Mouse (Mus musculus) heart, postnatal 0 days (tissue): Measurements from ENCODE around the gene Copa. TPM values are rescaled to one million over a fixed set of nuclear protein-coding genes. Genes with fewer than 3 reads are reported as not detected.

Experiments used
- ATAC-seq: fragments of 200-750 bp; cut with Nextera tagmentation; 2 replicates; pipeline ENCODE4 v1.8.0; 2017; ENCODE audit warnings: low read depth, moderate number of reproducible peaks, moderate library complexity; ENCODE audit not compliant: insufficient read depth
- DNase-seq: peaks from one replicate; pipeline ENCODE4 v3.0.0-alpha.2; 2016; ENCODE audit warnings: low spot score
- H3K27ac ChIP-seq: fragments of 300-500 bp; sonication (generic); 2 replicates; pipeline ENCODE4 v1.5.1; 2014; ENCODE audit warnings: low read depth, mild to moderate bottlenecking
- H3K27me3 ChIP-seq: fragments of 300-500 bp; sonication (generic); 2 replicates; pipeline ENCODE4 v1.6.1; 2014; ENCODE audit warnings: low read length, mixed read lengths; ENCODE audit not compliant: control insufficient read depth, insufficient read depth
- H3K36me3 ChIP-seq: fragments of 300-500 bp; sonication (generic); replicated peaks from 2 replicates; pipeline ENCODE4 v1.6.1; 2014; ENCODE audit warnings: low read length, mixed read lengths; ENCODE audit not compliant: control insufficient read depth, insufficient read depth
- H3K4me1 ChIP-seq: fragments of 300-500 bp; sonication (generic); 2 replicates; pipeline ENCODE4 v1.6.1; 2014; ENCODE audit warnings: antibody characterized with exemption; ENCODE audit not compliant: control insufficient read depth, insufficient read depth
- H3K4me2 ChIP-seq: fragments of 300-500 bp; sonication (generic); 2 replicates; pipeline ENCODE4 v1.6.1; 2014; ENCODE audit warnings: low read depth, mild to moderate bottlenecking, low read length, moderate library complexity
- H3K4me3 ChIP-seq: fragments of 300-500 bp; sonication (generic); 2 replicates; pipeline ENCODE4 v1.5.1; 2014; ENCODE audit warnings: low read depth, low read length
- H3K9ac ChIP-seq: fragments of 300-500 bp; sonication (generic); replicated peaks from 2 replicates; pipeline ENCODE4 v1.6.1; 2014; ENCODE audit warnings: low read depth, low read length, mixed read lengths
- H3K9me3 ChIP-seq: fragments of 300-500 bp; sonication (generic); replicated peaks from 2 replicates; pipeline ENCODE4 v1.6.1; 2016; ENCODE audit warnings: low read length; ENCODE audit not compliant: control insufficient read depth
- CTCF ChIP-seq: IDR thresholded peaks from 2 replicates; pipeline ENCODE4 v1.5.1; 2016; ENCODE audit warnings: antibody characterized with exemption, control low read depth, low read depth
- EP300 ChIP-seq: IDR thresholded peaks from 2 replicates; pipeline ENCODE4 v1.6.1; 2016; ENCODE audit warnings: antibody characterized with exemption, low read depth
- WGBS: fragments of 180-500 bp; shearing (Covaris S2); extraction: QIAGEN DNeasy Blood & Tissue Kit; methylation state at CpG from one replicate; pipeline ENCODE4 v1.1.7; 2014; 5-methylcytosine and 5-hydroxymethylcytosine counted together
- polyA plus RNA-seq: library from polyadenylated mRNA; unstranded; fragments of >200 nt; fragmentation: Nextera tagmentation; extraction: Ambion mirVana; gene quantifications from 2 replicates; pipeline ENCODE4 v1.2.1, GENCODE M21; 2015
- total RNA-seq: library from RNA; depleted of rRNA; stranded (reverse); fragments of >200 nt; gene quantifications from 2 replicates; pipeline ENCODE4 v1.2.3, GENCODE M21; 2014; ENCODE audit warnings: low replicate concordance

Gene Copa
- total and polyA plus RNA-seq, 2 experiments from 2014 or later: 101 to 148 TPM

GRCm38 (mm10) chr1:172132319-172132718 lies 50.0 kb downstream of the Copa start:
- Histone ChIP-seq H3K4me3 (no peak overlapping the region), H3K4me1 (peaks cover 6% of the 10 kb centered on the region), H3K27ac (peak overlapping the region; percentile 17; the same call in 1 of the 2 replicates), H3K9ac (no peak overlapping the region), H3K27me3 (no peaks in the 10 kb centered on the region), H3K4me2 (no peak overlapping the region), H3K9me3 (no peaks in the 10 kb centered on the region), H3K36me3 (peaks cover 82% of the 10 kb centered on the region)
- DNase-seq: no peak
- TF ChIP-seq EP300 (no peak), CTCF (no peak)
- WGBS: 83% methylated on average over 7 of the region's 7 CpGs
- ATAC-seq: no peak; the same call in 1 of the 2 replicates

DNA sequence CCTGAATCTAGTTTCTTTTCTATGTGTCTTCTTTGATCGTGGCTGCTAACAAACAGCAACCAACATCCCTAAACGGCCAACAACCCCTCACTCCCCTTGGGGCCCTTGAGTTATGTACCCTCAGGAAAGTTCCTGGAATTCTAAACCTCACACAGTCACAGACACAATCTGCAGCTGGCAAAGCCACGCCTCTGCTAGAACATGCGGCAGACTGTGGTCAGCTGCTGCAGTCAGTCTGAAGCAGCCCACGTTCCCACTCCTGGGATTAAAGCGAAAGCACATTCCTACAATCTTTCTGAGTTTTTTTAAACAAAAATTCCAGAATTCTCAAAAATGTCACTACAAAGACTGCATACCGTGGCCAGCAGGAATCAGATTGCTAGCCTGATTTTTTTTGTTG lies 51.2 kb downstream of the Copa start:
- TF ChIP-seq EP300: no peak
- no peak for TF ChIP-seq CTCF
- Histone ChIP-seq H3K9ac (no peak overlapping the region), H3K4me2 (no peak overlapping the region), H3K9me3 (no peaks in the 10 kb centered on the region), H3K4me3 (no peak overlapping the region), H3K36me3 (peaks cover 78% of the 10 kb centered on the region), H3K27me3 (no peaks in the 10 kb centered on the region), H3K4me1 (no peaks in the 10 kb centered on the region), H3K27ac (peak overlapping the region; percentile 62)
- DNase-seq (no peak), ATAC-seq (no peak)
- 61% methylated on average over 7 of the region's 7 CpGs for WGBS

GRCm38 (mm10) chr1:172134072-172134471 lies 51.7 kb downstream of the Copa start:
- Histone ChIP-seq H3K4me3 (no peak overlapping the region), H3K9me3 (no peaks in the 10 kb centered on the region), H3K4me2 (no peak overlapping the region), H3K27me3 (no peaks in the 10 kb centered on the region), H3K9ac (no peak overlapping the region), H3K36me3 (peaks cover 73% of the 10 kb centered on the region), H3K27ac (no peak overlapping the region; the same call in 1 of the 2 replicates), H3K4me1 (no peaks in the 10 kb centered on the region)
- DNase-seq (no peak), ATAC-seq (no peak)
- no peak for TF ChIP-seq CTCF
- TF ChIP-seq EP300: no peak
- 85% methylated on average over 4 of the region's 4 CpGs for WGBS

- H3K4me1 ChIP-seq: no peaks in the 10 kb centered on the region
- H3K27me3 ChIP-seq: no peaks in the 10 kb centered on the region
- peaks cover 14% of the 10 kb centered on the region for H3K36me3 ChIP-seq
- no peak overlapping the region for H3K4me3 ChIP-seq
- TF ChIP-seq EP300 (no peak), CTCF (no peak)
- H3K9me3 ChIP-seq: 0 out of 2 replicates have a peak, but pooled peaks cover 4% of the 10 kb centered on the region
- WGBS: 73% methylated on average over 2 of the region's 2 CpGs
- no peak for DNase-seq
- no peak overlapping the region for H3K4me2 ChIP-seq
- H3K27ac ChIP-seq: no peak overlapping the region
- no peak for ATAC-seq
- no peak overlapping the region for H3K9ac ChIP-seq
Observed at GRCm38 (mm10) chr1:172140160-172140559, 57.8 kb downstream of the Copa start.

DNA sequence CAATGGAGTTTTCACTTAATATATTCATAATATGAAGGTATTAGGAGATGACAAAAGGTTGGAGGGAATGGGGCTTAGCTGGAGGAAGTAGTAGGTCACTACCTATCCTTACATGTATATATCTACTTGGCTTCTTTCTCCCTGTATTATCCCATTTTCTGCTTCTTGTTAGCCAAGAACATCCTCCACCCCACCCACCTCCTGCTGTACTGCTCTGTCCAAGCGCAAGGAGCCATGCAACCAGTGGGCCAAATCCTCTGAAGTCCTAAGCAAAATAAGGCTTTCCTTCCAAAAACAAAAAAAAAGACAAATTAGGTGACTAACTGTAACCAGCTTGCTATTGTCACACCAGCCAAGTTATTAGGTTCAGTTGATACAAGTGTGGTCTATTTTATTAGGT lies 58.5 kb downstream of the Copa start:
- H3K4me1 ChIP-seq: no peaks in the 10 kb centered on the region
- H3K9ac ChIP-seq: no peak overlapping the region
- 0 out of 2 replicates have a peak, but pooled peaks cover 4% of the 10 kb centered on the region for H3K9me3 ChIP-seq
- ATAC-seq: no peak
- H3K36me3 ChIP-seq: peaks cover 7% of the 10 kb centered on the region
- no peak overlapping the region for H3K4me2 ChIP-seq
- H3K27me3 ChIP-seq: no peaks in the 10 kb centered on the region
- no peak for DNase-seq
- H3K4me3 ChIP-seq: no peak overlapping the region
- no peak overlapping the region for H3K27ac ChIP-seq
- TF ChIP-seq EP300 (no peak), CTCF (no peak)
- 81% methylated on average over 1 of the region's 1 CpGs for WGBS

- 77% methylated on average over 3 of the region's 3 CpGs for WGBS
- Histone ChIP-seq H3K9ac (no peak overlapping the region), H3K27ac (no peak overlapping the region), H3K36me3 (no peaks in the 10 kb centered on the region), H3K9me3 (0 out of 2 replicates have a peak, but pooled peaks cover 4% of the 10 kb centered on the region), H3K4me1 (no peaks in the 10 kb centered on the region), H3K4me3 (no peak overlapping the region), H3K4me2 (no peak overlapping the region), H3K27me3 (no peaks in the 10 kb centered on the region)
- ATAC-seq (no peak), DNase-seq (no peak)
- TF ChIP-seq EP300 (no peak), CTCF (no peak)
Observed at GRCm38 (mm10) chr1:172141529-172141928, 59.2 kb downstream of the Copa start.
